Mouse (Mus musculus): ENCODE measurements around the gene Zfhx3.

DNA sequence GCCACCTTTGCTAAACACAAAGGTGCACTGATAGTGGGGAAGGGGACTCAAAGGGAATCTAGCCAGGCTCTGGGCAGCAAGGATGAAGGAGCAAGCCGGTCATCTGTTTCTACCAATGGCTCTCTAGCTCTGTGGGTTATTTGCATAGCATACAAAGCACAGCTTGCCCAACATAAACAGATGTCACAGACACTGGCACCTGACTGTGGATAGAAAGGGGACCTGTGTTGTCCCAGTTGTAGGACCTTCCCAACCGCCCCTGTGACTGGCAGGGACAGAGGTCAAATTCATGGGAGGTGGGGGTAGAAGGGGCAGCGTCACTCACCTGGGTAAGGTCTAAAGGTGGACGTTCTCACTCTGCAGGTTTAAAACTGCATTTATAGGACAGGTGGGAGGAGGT, 884.0 kb downstream of the Zfhx3 start:
- TF ChIP-seq POLR2A (IDR thresholded peaks at IDR 0.05; ENCODE audit: borderline replicate concordance, control insufficient read depth, low read depth, low read length) (no peak), CTCF (IDR thresholded peaks at IDR 0.05; ENCODE audit: control insufficient read depth, insufficient read depth, low read length) (no peak)
